Mouse (Mus musculus): ENCODE data around the gene D430041D05Rik.

The D430041D05Rik gene

DNA sequence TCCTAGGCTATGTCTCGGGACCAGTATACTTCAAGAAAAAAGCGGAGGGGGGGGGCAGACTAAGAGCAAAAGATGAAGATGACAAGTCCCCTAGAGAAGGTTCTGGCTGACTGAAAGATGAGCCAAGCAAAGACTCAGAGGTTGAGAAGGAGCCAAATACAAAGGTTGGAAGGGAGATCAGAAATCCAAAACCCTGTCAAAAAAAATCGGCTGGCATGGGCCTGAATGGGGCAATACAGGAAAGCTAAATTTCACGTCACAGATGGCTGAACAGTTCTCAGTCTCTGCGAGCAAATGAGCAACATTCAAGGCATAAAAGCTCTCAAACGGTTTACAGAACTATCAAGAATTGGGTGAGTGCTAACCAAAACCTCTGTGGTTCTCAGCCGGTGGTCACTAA lies 2.5 kb downstream of the D430041D05Rik start:
- DNase-seq (ENCODE audit: low read depth, low spot score), result no peak

DNA sequence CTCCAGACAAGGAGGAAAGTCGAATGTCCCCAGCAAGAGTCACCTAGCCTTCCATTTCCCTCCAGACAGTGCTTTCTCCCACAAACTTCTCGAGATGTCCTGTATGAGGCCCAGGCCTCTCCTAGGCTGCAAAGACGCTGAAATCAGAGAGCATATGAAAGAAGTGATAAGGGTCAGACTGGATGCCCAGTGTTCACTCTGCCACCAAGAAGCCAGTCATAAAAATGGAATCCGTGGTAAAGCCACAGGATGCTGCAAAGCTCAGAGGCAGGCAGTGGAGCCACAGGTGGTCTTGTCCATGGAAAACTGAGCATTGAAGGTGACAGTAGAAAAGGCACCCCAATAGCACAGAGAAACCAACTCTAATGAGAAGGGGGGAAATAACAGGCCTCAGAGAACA lies 2.9 kb downstream of the D430041D05Rik start:
- DNase-seq (ENCODE audit: low read depth, low spot score), result no peak

DNA sequence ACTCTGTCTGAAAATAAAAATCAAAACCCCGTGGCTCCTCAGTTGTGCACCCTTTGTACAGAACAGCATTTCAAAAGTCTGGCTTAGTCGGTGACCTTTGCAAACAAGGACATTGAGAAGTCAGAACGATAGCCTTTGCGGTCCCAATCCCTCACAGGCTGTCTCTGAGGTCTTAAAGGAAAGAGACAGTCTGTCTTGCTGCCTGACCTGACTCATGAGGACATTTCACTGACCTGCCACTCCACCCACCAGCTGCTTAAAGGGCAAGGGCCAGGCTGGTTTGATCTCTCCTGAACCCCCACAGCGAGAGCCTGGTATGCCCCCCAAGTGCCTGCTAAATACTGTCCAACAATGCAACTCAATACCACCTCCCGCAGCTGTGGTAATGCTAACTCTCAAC lies 6.8 kb downstream of the D430041D05Rik start:
- no peak for DNase-seq (ENCODE audit: low read depth, low spot score)

DNA sequence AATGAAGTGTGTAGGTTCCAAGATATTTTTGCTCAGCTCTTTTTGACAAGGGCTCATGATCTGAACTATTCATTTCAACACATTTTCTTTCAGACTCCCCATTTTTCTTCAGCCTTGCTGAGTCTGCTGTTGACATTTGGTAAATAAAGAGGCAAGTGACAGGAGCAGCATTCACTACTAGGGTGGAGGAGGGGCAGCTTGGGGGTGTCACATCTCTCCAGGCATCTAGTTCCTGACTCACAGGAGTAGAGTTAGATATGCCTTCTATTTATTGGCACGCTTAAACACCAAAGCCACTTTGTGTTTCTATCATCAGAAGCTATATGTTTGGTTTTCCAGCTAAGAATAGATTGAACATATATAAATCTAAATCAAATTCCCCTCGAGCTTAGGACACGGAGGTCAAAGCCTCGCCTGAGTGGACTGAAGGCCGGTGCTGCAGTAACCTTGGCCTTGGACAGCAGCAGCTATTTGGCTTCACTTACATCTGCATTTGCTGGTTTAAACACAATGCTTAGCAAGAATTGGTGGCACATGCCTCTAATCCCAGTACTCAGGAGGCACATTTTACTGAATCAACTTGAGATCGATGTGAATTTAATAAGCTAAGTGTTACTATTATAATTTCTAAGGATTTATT lies 12.0 kb downstream of the D430041D05Rik start:
- DNase-seq (ENCODE audit: low read depth, low spot score), result no peak

DNA sequence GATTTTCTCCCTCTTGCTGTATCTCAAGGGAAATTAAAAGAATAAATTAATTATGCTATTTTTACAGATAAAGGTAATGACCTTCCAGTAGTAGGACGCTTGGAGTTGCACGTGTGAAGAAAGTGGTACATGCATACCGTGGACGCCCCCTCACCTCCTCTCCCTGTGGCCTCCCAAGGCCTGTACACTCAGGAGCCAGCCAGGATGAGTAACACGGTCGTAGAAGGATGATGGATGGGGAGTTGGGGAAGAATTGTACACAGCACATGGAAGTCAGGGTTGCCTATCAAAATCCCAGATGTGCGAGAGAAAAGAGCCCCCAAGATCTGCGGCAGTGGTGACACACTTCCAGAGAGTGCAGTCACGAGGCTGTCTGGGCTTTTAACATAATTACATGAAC lies 14.9 kb downstream of the D430041D05Rik start:
- DNase-seq (ENCODE audit: low read depth, low spot score), result no peak

DNA sequence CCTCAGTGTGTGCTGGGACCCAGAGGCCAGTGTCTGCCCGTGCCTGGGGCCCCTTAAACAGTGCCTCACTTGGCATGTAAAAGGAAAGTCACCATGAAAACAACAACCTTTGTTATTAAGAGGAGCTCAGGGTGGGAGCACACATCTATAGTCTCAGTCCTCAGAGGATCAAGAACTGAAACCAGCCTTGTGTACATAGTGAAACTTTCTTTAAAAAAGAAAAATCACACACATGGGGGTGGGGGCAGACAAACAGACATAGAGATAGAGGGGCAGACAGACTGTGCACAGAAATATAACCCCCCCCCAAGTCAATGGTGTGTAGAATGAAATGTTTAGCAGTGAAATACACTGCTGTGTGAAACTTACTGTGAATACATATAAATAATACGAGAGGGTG lies 16.0 kb downstream of the D430041D05Rik start:
- DNase-seq (ENCODE audit: low read depth, low spot score), result no peak

DNA sequence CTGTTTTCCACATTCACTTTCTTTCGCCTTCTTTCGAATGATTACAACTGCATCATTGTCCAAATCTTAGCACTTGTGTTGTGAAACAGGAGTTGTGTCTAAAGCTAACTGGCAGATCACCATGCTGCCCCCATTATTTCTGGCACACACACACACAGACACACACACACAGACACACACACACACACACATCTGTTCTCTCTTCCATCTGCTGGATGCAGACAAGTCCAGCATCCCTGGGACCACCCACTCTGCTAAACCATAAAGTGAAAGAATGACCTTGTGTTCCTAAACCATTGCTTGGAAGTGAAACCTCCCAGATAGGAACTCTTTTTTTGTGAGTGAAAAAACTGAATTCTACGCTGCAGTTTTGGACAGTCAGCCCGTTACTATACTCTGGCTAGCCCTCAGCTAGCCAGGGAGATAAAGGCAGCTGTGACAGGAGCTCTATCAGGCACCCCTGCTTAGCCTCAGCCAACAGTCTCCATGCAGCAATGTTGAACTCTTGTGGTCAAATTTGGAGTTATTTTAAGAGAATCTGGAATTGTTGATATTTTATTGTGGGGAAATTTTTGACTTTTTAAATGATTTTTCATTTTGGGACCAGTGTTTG lies 18.0 kb downstream of the D430041D05Rik start:
- DNase-seq (ENCODE audit: low read depth, low spot score), result no peak

DNA sequence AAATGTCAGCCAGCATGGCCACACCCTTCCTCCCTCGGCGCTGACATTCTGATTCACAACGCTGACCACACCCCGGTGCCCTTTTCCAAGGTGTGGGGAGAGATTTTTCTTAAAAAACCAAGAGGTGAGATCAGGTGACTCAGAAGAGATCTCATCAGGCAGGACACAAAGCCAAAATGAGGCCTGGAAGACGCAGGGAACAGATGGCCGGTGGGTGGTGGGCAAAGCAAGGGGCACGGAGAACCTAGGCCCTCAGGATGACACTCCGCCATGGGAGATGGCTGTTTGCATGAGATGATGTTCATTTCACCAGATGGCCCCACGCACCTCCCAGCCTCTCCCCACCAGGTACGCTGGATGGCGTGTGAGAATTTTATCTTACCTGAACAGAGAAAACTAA lies 21.6 kb downstream of the D430041D05Rik start:
- DNase-seq (ENCODE audit: low read depth, low spot score), result no peak

DNA sequence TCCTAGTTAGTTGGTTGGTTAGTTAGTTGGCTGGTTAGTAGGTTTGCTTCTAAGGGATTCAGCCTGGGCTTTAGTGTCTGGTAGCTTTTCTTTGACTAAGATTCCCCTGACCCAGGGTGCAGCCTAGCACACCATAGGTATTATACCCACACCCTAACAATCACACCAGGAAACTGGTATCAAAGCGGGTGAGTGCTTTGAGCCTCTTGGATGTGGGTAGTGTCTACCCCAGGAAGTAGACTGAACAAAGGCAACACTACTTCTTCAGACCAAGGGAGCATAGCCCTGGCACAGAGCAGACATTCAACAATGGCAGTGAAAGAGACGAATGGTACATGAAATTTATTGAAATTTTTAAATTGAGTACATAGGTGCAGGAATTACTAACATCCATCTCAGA lies 24.9 kb downstream of the D430041D05Rik start:
- no peak for DNase-seq (ENCODE audit: low read depth, low spot score)

DNA sequence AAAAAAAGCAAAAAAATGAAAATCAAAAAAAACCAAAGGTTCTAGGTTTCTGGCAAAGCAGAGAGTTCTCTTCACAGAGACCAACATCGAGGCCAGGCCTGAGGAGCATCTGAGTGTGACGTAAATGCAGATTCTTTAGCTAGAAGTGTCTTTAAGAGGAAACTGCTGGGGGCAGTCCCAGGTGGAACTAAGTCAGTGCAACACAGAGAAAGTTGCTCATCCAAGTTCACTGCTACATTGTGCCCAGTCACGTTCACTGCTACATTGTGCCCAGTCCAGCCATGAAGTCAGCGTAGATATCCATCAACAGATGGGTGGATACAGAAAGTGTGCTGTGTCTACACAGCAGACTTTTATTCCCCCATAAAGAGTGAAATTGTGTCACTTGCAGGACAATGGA lies 27.2 kb downstream of the D430041D05Rik start:
- no peak for DNase-seq (ENCODE audit: low read depth, low spot score)

DNA sequence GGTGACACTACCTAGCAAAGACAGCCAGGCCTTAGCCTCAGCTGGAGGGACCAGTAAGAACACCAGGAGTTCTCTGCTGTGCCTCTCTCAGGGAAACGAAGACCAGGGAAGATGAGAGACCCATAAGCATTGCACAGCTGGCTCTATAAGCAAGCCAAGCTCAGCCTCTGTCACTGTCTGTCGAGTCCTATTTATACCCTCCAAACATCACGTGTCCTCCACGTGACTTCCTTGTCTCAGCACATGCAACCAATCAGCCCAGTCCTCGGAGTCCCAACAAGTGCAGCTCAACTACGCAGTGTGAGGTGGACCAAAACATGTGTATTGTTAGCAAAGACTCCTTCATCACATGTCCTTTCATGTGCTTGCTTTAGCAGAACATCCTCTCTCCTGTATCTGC lies 28.0 kb downstream of the D430041D05Rik start:
- no peak for DNase-seq (ENCODE audit: low read depth, low spot score)

DNA sequence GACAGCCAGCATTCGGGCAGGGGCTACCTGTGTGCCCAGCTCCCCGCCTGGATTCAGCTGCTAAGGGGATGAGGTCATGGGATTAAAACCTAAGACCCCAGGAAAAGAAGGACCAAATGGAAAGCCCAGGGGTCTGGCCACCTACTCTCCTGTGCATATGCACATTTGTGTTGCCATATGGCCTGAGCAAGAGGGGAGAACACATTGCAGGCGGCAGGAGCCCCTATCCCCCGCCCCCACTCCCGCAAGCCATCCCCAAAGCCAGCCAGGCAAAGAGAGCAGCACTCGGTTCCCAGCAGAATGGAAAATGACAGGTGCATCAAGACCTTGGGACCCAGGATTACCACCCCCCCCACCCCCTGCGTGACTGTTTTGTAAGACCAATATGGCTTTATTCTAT lies 31.5 kb downstream of the D430041D05Rik start:
- no peak for DNase-seq (ENCODE audit: low read depth, low spot score)

DNA sequence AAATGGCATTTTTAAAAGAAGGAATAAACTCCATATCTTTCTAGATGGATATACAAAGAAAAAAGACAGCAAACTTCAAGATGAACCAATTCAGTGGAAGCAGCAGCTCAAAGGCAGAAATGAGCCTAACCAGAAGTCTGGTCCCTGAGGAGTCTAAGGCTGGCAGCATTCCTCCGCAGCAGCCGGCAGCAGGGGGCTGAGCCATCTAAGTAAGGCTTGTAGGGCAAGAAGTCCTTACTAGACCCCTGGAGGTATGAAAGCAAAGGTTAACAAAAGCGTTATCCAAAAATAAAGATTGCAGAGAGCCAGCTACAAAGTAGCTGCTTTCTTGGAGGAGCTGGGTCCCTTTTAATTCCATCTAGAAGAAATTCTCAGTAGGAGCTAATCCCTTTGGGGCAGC lies 32.0 kb downstream of the D430041D05Rik start:
- no peak for DNase-seq (ENCODE audit: low read depth, low spot score)

DNA sequence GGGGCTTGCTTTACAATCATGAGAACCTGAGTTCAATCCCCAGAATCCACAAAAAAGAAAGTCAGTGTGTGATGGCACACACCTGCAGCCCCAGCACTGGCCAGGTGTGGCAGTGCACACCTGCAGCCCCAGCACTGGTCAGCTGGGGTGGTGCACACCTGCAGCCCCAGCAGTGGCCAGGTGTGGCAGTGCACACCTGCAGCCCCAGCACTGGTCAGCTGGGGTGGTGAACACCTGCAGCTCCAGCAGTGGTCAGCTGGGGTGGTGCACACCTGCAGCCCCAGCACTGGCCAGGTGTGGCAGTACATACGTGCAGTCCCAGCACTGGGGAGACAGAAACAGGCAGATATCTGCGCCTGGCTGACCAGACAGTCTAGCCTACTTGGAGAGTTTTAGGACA lies 32.8 kb downstream of the D430041D05Rik start:
- DNase-seq (ENCODE audit: low read depth, low spot score), result no peak

DNA sequence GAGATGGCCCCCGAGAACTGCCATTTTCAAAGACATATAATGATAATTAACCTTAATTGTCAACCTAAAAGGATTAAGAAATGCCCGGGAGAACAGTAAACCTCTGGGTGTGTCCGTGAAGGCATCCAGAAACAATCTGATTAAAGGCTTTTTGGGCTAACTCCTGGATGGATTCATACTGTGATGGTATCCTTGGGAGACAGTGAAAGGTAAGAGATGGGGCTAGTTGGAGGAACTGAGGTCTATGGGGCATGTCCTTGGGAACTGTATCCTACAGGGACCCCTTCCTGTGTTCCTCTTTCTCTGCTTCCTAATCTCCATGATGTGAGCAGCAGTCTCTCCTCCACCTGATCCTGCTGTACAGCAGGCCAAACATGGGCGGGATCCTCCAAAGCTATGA lies 38.7 kb downstream of the D430041D05Rik start:
- DNase-seq (ENCODE audit: low read depth, low spot score), result no peak

DNA sequence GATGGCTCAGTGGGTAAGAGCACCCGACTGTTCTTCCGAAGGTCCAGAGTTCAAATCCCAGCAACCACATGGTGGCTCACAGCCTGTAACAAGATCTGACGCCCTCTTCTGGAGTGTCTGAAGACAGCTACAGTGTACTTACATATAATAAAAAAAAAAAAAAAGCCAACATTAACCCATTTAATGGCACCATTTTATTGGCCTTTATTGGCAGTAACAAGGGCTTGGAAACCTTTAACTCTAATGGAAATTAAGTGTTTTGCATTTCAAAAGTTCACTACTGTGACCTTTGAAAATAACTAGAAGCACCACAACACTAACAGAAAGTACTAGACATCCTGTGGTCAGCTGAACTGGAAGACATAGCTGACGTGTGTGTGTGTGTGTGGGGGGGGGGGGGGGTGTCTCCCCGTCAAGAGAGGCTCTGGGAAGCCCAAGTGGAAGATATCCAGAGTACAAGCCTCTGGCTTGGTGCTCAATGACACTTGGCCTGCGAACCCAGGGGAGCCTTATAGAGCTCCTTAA lies 39.1 kb downstream of the D430041D05Rik start:
- DNase-seq (ENCODE audit: low read depth, low spot score), result no peak

DNA sequence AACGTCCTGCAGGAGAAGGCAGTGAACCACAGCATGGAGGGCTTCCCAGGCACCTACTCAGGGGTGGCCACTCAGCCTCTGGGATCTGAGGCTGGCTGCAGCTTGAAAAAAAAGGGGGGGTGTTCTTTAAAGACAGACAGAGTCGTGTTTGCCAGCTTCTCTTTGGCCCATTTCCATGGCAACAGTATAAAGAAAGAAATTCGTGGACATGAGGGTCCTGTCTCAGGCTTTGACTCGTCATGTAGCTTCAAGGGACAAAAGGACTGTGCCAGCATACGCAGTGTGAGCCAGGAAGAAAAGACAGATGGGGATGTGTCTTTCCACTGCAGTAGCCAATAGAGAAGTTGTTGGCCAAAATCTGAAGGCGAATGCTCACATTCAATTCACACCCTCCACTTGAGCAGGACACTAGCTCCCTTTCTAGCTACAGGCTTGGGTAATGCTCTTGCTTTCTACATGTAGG lies 42.9 kb downstream of the D430041D05Rik start:
- no peak for DNase-seq (ENCODE audit: low read depth, low spot score)

DNA sequence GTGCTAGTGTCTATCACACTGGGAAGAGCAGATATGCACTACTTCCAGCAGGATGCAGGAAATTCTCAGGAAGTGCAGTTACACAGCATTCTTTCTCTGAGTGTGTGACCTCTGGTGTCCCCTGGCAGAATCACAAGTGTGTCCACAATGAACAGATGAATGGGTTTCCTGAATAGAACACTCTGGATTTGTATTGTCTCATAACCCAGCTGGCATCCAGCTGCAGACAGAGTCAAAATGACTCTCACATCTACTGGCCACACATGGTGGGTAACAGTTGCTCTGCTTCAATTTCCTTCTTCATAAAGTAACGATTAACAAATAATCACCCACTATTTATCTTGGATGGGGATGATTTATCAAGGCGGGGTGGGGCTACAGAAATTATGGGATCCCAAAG lies 43.5 kb downstream of the D430041D05Rik start:
- no peak for DNase-seq (ENCODE audit: low read depth, low spot score)

DNA sequence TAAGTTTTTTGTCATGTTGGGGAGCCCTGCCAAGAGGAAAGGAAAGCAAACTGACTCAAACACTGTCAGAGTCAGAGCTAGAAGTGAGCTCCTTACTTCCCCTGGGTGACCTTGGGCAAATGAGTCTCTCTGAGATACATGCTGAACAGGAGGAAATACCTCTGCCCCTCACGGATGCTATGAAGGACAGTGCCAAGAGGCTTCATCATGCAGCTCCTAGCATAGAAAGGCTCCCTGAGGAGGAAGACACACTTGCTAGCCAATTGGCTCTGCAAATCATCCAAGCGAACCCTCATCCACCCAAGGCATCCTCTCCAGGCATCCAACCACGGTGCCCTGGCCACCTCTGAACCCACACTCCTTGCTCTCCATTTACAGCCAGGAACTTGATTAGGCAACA lies 51.5 kb downstream of the D430041D05Rik start:
- DNase-seq (ENCODE audit: low read depth, low spot score), result no peak

DNA sequence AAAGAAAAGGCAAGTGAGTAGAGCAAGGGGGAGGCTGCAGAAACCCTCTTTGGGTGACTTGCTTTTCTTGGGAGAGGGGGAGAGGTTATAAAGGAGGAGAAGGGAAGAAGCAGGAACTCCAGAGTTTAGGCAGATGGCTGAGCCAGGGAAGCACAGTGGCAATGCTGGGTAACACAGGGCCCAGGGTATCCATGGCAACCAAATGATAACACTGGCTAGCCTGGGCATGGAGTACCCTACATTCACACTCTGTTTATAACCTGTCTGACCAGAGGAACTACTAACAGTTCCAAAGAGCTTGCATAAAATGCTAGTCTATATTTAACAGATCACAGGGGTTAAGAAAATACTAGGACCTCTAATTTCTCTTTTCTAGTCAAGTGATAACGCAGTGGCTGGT lies 51.9 kb downstream of the D430041D05Rik start:
- no peak for DNase-seq (ENCODE audit: low read depth, low spot score)

DNA sequence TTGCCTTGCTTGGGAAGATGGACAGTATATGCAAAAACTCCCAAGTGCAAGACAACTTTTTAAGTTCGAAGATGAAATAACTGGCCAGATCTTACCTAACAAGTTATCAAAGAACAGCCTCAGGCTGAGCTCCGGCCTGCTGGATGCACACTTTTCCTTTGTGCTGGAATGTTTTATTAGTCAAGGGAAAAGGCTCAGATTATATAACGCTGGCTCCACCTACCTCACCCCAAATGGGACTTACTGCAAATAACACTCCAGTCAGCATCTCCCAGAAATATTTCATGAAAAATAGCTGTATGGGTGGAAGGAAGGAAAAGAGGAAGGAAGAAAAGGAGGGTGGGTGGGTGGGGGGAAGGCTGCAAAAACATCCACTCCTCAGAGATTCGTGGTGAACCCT lies 54.3 kb downstream of the D430041D05Rik start:
- DNase-seq (ENCODE audit: low read depth, low spot score), result no peak

DNA sequence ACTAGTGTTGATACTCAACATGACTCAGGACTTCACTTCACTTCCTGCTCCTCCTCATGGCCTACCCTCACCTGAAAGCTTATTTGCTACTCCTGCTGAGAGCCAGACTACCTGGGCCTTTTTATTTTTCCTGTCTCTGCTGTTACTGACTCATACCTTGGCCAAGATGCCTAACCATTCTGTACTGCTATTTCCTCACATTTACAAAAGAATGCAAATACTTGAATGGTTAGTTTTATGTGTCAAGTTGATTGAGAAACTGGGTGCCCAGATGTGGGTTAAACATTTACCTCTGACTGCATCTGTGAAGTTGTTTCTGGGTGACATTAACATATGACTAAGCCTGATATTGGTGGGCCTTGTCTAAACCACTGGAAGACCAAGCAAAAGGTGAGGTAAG lies 56.7 kb downstream of the D430041D05Rik start:
- peak; percentile 5 for DNase-seq (ENCODE audit: low read depth, low spot score)

DNA sequence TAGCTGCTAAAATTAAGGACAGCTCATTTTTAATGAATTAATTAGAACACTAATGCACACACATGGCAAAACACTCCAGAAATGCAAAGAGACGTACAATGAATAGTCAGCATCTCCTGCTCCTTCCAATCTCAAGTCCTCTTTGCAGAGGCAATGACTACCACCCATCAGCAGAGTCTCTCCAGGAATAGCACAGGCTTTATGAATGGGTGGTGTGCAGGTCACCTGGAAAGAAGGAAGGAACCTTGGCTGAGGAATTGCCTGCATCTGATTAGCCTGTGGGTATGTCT lies 58.7 kb downstream of the D430041D05Rik start:
- DNase-seq (ENCODE audit: low read depth, low spot score), result no peak

All from 3T3-L1 (cell line).